Mouse (Mus musculus) cerebellum, postnatal 14 days (tissue): ENCODE results near the gene Crhr1.
"Not testable (repeated sequence)": the region's sequence is repeated elsewhere in the genome, so short reads cannot be mapped to it uniquely, and the experiment has no call there.

Source experiments
- DNase-seq, 2 experiments: peaks; one replicate each; pipeline ENCODE4 v3.0.0; 2021; ENCODE audit warnings: mixed read lengths in 2 of 2

The Crhr1 gene

GRCm38 (mm10) chr11:104197861-104198260, 65.2 kb downstream of the Crhr1 start:
- no peak for DNase-seq

- no peak for DNase-seq
Measured at GRCm38 (mm10) chr11:104203271-104203670, 70.6 kb downstream of the Crhr1 start.

- DNase-seq: no peak
Measured at GRCm38 (mm10) chr11:104206573-104206972, 73.9 kb downstream of the Crhr1 start.

- no peak for DNase-seq
Measured at GRCm38 (mm10) chr11:104209041-104209440, 76.4 kb downstream of the Crhr1 start.

- no peak for DNase-seq
Measured at GRCm38 (mm10) chr11:104211251-104211650, 78.6 kb downstream of the Crhr1 start.

- not testable (repeated sequence) for DNase-seq
Measured at GRCm38 (mm10) chr11:104214128-104214527, 81.5 kb downstream of the Crhr1 start.

GRCm38 (mm10) chr11:104218075-104218474, 85.4 kb downstream of the Crhr1 start:
- DNase-seq: peak; percentile 42 to 45

- no peak for DNase-seq
Measured at GRCm38 (mm10) chr11:104220291-104220690, 87.6 kb downstream of the Crhr1 start.

- DNase-seq: no peak
Measured at GRCm38 (mm10) chr11:104221751-104222150, 89.1 kb downstream of the Crhr1 start.

GRCm38 (mm10) chr11:104223301-104223700, 90.6 kb downstream of the Crhr1 start:
- no peak for DNase-seq
